Comparison of ENCODE assay signal across 7 mouse cellular contexts in the genomic region with DNA sequence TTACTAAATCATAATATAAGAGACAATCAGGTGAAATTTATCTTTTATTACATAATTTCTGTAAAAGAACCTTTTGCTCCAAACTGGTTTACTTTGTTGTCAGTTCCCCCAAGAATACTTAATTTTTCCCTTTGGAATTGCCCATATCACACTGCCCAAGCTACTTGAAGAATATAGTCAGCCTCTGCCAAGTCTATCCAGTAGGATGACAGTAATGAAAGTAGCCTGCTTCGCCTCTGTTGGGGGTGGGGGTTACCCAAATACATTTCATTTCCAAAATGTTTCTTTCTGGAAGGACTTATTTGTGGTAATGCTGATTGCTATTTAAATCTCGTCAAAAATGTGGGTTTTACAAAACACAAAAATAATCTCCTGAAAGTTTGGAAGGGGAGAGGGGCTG.
DNase-seq lines count a peak whose midpoint lies in the region; ATAC-seq and TF ChIP-seq lines count a peak whose summit lies in the region.

No protein-coding gene starts in this region.

- H3K4me2 ChIP-seq in kidney, postnatal 0 days (ENCODE audit: low read length) = peak overlapping the region; percentile 68
- H3K4me2 ChIP-seq in embryonic facial prominence, embryonic 15.5 days (replicated peaks) = peak overlapping the region; percentile 72
- peak overlapping the region; percentile 61 for H3K4me2 ChIP-seq in intestine, embryonic 14.5 days (ENCODE audit: low read length)
- H3K4me2 ChIP-seq in neural tube, embryonic 15.5 days = peak overlapping the region; percentile 66

- no peak overlapping the region for H3K27ac ChIP-seq in kidney, postnatal 0 days
- peak overlapping the region; percentile 83 for H3K27ac ChIP-seq in embryonic facial prominence, embryonic 15.5 days (replicated peaks)
- peak overlapping the region; percentile 78 for H3K27ac ChIP-seq in intestine, embryonic 14.5 days (ENCODE audit: low read depth)
- peak overlapping the region; percentile 94 for H3K27ac ChIP-seq in neural tube, embryonic 15.5 days (replicated peaks)

- WGBS in kidney, postnatal 0 days = 9% methylated on average over 2 of the region's 2 CpGs
- WGBS in embryonic facial prominence, embryonic 15.5 days = 19% methylated on average over 2 of the region's 2 CpGs
- 21% methylated on average over 2 of the region's 2 CpGs for WGBS in intestine, embryonic 14.5 days
- WGBS in neural tube, embryonic 15.5 days = 20% methylated on average over 2 of the region's 2 CpGs

- peak overlapping the region; percentile 39 for H3K4me3 ChIP-seq in kidney, postnatal 0 days (replicated peaks; ENCODE audit: low read depth, low read length)
- H3K4me3 ChIP-seq in embryonic facial prominence, embryonic 15.5 days (replicated peaks) = peak overlapping the region; percentile 50
- peak overlapping the region; percentile 55 for H3K4me3 ChIP-seq in intestine, embryonic 14.5 days (ENCODE audit: low read depth, low read length)
- H3K4me3 ChIP-seq in neural tube, embryonic 15.5 days (replicated peaks) = peak overlapping the region; percentile 58

- no peaks in the 10 kb centered on the region for H3K9me3 ChIP-seq in kidney, postnatal 0 days (replicated peaks; ENCODE audit: low read length)
- no peaks in the 10 kb centered on the region for H3K9me3 ChIP-seq in embryonic facial prominence, embryonic 15.5 days (replicated peaks)
- no peaks in the 10 kb centered on the region for H3K9me3 ChIP-seq in intestine, embryonic 14.5 days (ENCODE audit: control insufficient read depth, low read length)
- no peaks in the 10 kb centered on the region for H3K9me3 ChIP-seq in neural tube, embryonic 15.5 days (replicated peaks)

- peak; percentile 36; the same call in 1 of the 2 replicates for ATAC-seq in kidney, postnatal 0 days (replicated peaks; ENCODE audit: low FRiP score, low read depth)
- peak; percentile 47; the same call in 1 of the 2 replicates for ATAC-seq in embryonic facial prominence, embryonic 15.5 days (ENCODE audit: insufficient number of reproducible peaks, low FRiP score, low TSS enrichment, low read depth)
- no peak for ATAC-seq in intestine, embryonic 14.5 days (replicated peaks; ENCODE audit: low FRiP score, low TSS enrichment, low read depth)
- no peak; the same call in 1 of the 2 replicates for ATAC-seq in neural tube, embryonic 15.5 days (ENCODE audit: low FRiP score)

- no peak for DNase-seq in kidney, postnatal 0 days (ENCODE audit: low spot score)
- no peak for DNase-seq in kidney, adult 11 months
- no peak for DNase-seq in intestine, embryonic 14.5 days (ENCODE audit: low spot score)
- DNase-seq in thymus, adult 18-20 months = no peak
- DNase-seq in frontal cortex, postnatal 25 days (ENCODE audit: low spot score in 2 of 2) = no peak

- TF ChIP-seq CTCF in kidney, postnatal 0 days (IDR thresholded peaks at IDR 0.05; ENCODE audit: low read depth) = no peak

- no peaks in the 10 kb centered on the region for H3K4me1 ChIP-seq in kidney, postnatal 0 days (replicated peaks; ENCODE audit: insufficient read depth, low read length)
- H3K4me1 ChIP-seq in embryonic facial prominence, embryonic 15.5 days = no peaks in the 10 kb centered on the region
- peaks cover 3% of the 10 kb centered on the region; the same call in 1 of the 2 replicates for H3K4me1 ChIP-seq in intestine, embryonic 14.5 days (replicated peaks; ENCODE audit: control insufficient read depth, insufficient read depth, low read length)
- 0 out of 2 replicates have a peak, but pooled peaks cover 3% of the 10 kb centered on the region for H3K4me1 ChIP-seq in neural tube, embryonic 15.5 days

- H3K9ac ChIP-seq in kidney, postnatal 0 days (ENCODE audit: low read depth, low read length) = peak overlapping the region; percentile 51; the same call in 1 of the 2 replicates
- H3K9ac ChIP-seq in embryonic facial prominence, embryonic 15.5 days = no peak overlapping the region
- H3K9ac ChIP-seq in intestine, embryonic 14.5 days (ENCODE audit: low read length) = 0 out of 2 replicates have a peak overlapping the region, but pooled peaks have one; percentile 23
- H3K9ac ChIP-seq in neural tube, embryonic 15.5 days (replicated peaks) = peak overlapping the region; percentile 67

- H3K27me3 ChIP-seq in kidney, postnatal 0 days (ENCODE audit: insufficient read depth, low read length) = no peaks in the 10 kb centered on the region
- no peaks in the 10 kb centered on the region for H3K27me3 ChIP-seq in embryonic facial prominence, embryonic 15.5 days
- H3K27me3 ChIP-seq in intestine, embryonic 14.5 days (replicated peaks; ENCODE audit: control insufficient read depth, insufficient read depth, low read length) = no peaks in the 10 kb centered on the region
- no peaks in the 10 kb centered on the region for H3K27me3 ChIP-seq in neural tube, embryonic 15.5 days (replicated peaks)

- no peaks in the 10 kb centered on the region for H3K36me3 ChIP-seq in kidney, postnatal 0 days (ENCODE audit: insufficient read depth, low read length)
- H3K36me3 ChIP-seq in embryonic facial prominence, embryonic 15.5 days = no peaks in the 10 kb centered on the region
- H3K36me3 ChIP-seq in intestine, embryonic 14.5 days (ENCODE audit: control insufficient read depth, insufficient read depth, low read length) = no peaks in the 10 kb centered on the region
- H3K36me3 ChIP-seq in neural tube, embryonic 15.5 days = no peaks in the 10 kb centered on the region

Comparison
In these comparisons a context has a peak if more than half of its experiments do, and no peak if none do; other contexts are left out.
1. ATAC-seq: peak in kidney, postnatal 0 days (single experiment) and embryonic facial prominence, embryonic 15.5 days (single experiment); none in intestine, embryonic 14.5 days (single experiment) and neural tube, embryonic 15.5 days (single experiment).
2. Peak in every context shown above with its lines, with median percentiles within 50 percentile points of each other: H3K4me2 ChIP-seq and H3K4me3 ChIP-seq.